Mouse (Mus musculus) embryo, embryonic 9.5 days (tissue): Measurements from ENCODE around the gene Ptges2.

ENCODE experiments used
- DNase-seq: peaks from one replicate; pipeline ENCODE4 v3.0.0-alpha.2; 2017; ENCODE audit errors: extremely low spot score

Ptges2 gene

DNA sequence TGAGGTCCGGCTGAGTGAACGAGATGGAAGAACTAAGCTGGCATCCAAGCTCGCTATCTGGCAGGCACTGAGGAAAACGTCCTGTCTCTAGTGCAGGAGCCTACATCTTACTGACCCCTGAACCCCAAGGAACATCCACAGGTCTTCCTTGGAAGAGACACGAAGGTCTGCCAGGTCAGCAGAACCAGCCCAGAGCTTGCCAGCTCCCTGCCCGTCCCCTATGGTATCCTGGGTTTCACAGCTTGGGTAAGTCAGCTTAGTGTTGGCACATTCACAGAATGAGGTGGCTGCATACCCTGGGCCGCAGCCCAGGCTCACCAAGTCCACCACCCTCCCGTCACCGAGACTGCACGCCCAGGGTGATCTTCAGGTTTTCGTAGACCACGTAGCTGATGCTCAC, 20.1 kb downstream of the Ptges2 start:
- DNase-seq: no peak

DNA sequence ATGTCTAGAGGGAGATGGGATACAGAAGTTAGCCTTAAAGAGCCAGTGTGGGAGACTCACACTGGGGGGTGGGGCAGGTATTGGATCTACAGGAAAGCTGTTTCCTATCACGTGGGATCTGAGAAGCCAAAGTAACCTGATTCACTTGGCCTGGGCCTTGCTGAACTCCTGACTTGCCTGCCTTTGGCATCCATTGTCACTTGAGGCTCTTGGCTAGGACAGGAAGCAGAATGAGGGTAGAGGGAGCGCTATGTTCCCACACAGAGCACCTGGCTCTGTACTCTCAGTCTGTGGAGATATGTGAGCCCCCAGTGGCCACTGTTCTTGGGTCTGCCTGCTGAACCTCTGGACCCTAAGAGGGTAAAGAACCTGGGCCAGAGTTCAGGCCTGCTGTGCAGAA, 20.9 kb downstream of the Ptges2 start:
- no peak for DNase-seq

DNA sequence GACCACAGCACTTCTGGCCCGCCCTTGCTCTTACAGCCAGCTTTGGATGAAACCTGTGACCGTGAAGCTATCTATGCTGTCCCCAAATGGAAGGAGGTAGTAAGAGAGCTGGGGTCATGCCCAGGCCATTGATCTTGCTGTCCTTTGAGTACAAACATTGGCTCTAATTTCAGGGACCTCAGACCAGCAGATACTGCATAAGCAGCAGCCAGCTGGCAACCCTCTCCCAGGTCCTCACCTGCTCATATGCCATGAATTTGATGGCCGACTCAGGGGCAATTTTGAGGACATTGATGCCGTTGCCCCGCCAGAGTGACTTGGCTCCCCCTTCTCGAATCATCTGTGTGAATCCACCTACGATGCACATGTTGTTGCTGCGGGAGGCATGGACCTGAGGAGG, 21.8 kb downstream of the Ptges2 start:
- no peak for DNase-seq

DNA sequence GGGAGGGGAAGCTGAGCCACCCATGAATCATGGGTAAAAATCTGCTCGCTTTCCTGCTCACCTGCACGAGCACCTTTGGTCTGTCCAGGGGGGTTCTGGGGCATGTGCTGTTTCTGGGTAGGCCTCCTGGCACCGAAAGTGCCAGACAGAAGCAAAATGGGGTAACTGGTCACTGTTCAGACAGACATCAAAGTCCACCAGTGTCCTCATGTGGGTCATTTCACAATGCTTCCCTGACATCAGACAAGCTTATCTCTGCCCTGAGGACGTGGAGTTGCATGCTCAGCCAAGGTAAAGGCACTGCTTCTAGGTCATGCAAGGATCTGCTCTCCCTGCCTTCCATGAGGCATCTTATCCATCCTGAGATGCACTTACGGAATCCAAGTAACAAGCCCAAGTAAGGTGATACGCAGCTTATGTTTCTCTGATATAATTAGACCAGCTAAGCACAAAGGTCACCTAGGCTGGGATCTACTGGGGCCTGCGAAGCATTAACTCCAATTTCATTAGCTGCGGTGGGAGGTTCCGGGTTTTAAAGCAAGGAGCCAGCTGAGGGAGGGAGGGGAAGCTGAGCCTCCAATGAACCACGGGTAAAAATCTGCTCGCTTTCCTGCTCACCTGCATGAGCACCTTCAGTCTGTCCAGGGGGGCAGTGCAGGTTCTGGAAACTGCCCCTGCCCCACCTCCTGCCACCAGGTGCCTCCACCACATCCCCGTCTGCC, 22.9 kb downstream of the Ptges2 start:
- DNase-seq: no peak

DNA sequence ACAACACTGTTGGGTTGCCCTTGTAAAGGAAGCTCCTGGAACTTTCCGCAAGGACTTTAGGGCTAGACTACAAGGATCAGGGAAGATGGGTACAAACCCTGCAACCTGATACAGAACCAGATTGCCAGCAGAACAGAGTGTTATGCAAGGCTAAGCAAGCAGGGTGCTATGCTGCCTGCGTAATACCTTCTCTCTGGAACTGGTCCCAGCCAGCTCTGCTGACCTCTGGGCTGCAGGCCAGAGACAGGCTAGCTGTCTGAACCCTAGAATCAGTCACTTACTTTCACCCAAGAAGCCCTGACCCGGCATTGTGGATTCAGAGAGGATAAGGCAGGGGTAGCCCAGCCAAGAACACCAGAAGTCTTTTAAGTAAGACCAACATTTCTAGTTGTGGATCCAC, 23.7 kb downstream of the Ptges2 start:
- no peak for DNase-seq

DNA sequence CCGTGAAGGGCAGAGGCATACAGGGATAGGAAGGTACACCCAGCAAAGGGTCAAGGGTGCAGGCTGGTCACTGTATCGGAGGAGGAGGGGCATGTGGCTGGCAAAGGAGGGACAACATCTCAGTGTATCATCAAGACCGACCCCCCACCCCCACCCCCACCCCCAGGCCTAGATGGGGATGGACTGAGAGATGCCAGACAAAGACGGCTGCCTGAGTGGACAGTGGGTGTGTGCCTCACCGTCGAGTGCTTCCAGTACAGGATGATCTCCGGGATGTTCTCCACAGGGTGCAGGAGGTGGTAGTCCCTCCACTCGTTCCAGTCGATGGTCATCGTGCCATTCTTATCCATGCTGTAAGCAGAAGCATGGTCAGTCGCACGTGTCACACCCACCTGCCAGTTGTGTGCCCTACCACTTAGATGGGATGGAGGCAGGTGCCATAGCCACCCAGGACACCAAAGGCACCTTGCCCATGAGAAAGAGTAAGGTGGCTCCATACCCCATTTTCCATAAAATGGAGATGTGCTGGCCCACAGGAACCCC, 24.4 kb downstream of the Ptges2 start:
- no peak for DNase-seq

DNA sequence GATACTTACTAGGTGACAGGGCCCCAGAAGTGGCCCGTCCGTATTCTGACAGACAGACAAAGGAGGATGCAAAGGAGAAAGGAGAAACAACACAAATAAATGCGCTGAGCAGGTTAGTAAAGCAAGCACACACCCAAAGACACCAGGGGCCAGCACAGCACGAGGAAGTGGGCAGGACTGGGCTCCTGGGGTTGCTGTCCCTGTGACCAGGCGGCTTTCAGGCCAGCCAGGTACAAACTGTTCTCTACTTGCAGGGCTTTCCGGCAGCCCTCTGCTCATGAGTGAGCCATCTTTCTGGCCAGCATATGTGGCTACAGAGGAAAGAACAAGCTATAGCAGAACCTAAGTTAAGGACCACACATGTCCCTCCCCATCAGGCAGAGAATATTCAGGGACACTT, 25.0 kb downstream of the Ptges2 start:
- DNase-seq: no peak

DNA sequence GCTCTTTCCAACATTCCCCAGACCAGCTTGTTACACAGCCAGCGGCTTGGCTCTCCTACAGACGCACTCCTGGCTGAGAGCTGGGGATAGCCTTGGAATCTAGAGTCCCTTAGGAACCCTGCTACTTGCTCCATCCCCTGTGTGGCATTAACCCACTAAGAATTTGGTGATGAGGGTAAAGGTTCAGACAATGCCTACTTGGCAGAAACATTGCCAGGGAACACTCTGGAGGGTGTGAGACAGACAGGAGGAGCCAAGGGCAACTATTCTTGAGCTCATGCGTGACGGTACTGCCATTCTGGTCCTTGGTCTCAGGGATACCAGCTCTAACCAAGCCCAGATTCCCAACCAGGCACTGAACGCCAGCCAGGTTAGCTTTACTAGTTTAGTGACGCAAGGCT, 26.2 kb downstream of the Ptges2 start:
- DNase-seq: no peak

DNA sequence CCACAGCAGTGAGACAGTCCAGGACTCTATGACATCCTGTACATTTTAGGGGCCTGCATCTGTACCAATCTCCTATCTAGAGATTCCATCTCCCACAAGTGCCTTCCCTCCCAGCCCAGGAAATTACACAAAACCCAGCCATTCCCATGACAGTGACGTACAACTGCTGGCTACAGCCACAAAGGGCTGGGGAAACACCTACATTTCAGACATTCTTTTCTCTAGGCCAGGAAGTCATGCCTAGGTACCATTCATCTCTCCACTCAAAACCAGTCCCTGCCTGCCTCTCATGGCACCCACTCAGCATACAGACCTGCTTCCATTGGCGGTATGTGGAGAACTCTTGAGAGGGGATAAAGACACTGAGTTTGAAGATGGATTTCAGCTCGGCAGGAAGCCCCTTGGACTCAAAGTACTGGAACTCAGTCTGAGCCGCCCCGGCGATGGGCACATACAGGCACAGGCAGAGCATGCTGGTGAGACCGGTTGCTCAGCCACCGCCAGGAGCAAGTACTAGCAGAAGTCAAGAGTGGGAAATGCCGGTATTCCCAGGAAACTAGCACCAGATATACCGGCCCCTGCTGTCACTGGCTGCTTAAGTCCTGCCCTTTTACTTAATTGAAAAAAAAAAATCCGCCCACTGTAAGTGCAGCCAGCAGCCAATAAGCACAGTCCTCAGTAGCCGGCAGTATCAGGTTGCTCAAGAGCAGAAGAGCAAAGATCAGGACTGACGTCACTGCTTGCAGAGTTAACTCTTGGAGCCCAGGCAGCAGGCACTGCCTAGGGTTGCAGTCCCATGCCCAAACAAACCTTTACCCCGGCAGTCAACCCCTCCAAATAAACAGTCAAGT, 28.0 kb downstream of the Ptges2 start:
- DNase-seq: peak; percentile 70

DNA sequence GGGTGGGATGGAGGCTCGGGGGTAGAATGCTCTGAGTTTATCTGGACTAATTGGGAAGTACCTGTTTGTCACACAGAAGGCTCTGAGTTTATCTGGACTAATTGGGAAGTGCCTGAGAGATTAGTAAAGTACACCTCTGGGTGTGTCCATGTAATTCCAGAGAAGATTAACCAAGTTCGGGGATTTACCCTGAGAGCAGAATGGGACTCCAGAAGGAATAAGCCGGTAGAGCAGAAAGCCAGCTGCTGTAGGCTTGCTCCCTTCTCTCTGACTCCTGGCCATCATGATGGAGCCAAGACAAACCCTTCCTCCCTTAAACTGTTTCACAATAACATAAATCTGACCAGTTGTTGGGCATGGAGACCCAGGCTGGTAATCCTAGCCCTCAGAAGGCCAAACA, 29.1 kb downstream of the Ptges2 start:
- no peak for DNase-seq

DNA sequence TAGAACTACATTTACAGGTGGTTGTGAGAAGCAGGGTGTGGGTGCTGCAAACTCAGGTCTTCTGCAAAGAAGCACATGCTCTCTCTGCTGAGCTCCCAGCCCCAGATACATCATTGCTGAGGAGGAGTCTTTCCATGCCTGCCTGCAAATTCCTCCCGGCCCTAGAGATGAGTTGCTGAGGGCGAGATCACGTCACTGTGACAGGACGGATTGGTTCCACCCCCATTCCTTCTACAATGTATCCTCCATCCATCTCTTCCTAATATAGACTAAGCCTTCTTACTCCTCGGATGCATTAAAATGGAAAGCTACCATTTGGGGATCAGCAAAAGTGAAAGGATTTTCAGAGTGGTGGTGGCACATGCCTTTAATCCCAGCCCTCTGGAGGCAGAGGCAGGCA, 29.9 kb downstream of the Ptges2 start:
- no peak for DNase-seq

DNA sequence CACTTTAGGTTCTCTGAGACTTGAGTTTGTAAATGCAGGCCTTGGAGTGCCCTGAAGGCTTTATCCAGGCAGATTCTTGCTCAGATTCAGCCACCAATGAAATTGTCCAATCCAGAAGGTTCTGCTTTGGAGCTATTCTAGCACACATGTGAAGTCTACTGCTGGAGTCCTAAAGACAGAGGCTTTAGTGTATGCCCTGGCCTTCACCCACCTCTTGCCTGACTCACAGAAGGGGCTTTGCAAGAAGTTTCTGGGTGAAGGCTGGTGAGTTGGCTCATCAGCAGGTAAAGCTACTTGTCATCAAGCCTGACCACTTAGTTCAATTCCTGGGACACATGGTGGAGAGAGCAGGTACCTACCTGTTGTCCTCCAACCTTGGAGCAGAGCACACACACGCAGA, 30.4 kb downstream of the Ptges2 start:
- no peak for DNase-seq

DNA sequence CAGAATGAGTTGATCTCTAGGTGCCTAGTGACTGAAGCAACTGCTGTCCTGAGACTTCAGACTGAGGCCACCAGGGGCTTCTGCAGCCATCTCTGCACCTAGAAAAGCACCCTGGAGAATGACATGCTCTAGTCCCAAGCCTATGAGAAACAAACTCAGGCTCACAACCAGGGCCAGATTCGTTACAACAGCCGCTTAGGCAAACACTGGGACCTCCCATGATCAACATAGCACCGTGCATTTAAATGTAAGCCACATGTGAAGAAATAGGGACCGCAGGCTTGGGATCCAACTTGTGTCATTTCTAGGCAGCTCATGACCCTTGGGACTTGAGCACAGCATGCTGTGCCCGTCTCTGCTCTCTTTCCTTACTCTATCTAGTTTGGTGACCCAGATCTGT, 32.0 kb downstream of the Ptges2 start:
- DNase-seq: no peak

DNA sequence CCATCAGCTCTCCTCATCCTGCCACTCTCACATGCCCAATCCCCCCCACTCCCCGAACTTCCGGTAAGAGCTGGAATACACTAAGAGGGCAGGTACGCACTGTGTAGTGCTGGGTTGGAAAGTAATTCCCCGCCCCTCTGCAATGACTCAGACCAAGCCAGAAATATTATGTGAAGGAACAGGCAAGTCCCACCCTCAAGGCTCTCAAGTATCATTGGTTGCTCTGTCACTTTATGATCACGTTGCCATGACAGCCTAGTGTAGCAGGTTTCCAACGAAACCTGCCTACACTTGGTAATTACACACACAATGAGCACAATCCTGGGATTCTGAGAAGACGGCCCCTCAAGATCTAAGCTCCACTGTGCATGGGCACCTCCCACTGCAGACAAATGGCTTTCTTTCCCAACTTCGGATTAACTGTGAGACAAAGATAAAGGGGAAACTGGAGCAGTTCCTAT, 32.6 kb downstream of the Ptges2 start:
- DNase-seq: no peak

DNA sequence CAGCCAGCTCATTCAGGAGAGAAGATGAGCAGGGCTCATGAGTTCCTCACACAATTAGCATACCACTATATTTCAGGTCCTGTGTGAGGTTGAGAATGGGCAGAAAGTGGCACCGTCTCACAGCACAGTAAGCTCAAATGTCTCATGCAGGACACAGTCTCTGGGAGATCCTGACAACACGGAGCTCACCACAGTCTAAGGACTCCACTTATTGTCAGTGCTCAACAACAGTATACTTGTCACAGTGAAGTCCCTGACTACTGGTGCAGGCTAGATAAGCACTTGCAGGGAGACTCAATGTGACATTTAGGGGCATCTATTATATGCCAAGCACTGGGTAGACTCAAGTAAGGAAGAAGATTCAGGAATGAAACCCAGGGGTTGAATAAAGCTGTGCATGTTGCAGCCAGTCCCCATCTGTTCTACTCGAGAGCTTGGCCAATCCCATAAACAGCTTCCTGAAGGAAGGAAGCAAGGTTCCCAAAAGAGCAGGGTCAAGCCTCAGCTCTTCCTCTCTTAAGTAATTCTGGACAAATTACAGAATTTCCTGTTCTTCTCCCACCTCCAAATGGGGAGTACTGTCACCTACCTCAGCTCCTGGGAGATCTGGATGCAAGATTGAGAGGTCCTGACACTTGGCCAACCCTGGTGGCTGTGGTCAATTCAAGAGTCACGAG, 33.7 kb downstream of the Ptges2 start:
- DNase-seq: no peak

DNA sequence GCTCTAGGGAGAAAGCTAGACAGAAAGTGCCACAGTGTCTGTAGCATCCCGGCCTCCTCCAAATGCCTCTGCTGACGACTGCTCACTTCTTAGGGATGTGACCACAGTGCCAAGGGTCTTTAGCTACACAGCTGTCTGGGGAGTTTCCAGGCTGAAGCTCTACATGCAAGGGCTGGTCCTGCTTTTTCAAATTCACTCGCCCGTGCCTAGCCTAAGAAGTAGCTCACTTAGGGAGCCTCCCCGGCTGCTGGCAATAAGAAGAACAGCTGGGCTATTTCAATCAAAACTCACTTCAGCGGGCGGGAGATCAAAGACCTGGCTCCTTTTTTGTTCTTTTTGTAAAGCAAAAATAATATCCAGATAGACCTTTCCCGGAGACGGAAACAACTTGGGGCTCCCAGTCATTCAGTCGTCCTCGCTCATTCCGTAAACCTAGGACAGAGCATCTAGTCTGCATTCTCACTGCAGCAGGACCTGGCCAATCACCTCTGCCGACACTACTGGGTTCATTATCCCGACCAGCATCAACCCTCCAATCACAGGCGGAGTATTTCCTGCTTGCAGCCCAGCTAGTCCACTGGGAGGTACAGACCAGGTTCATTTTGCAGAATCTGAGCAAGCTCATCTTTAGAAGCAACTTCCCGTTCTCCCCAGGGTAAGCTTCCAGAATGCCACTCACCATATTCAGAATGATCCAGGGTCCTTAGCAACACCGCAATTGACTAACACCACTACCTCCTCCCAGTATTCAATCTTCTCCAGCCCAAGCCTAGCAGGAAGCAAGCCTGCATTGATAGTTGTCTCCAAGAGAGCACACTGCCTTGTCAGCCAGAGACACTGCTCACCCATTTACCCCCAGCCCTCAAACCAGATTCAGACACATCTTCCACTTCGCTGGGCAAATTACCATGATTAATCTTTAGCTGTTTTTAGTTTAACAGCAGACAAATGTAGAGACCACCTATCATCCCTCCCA, 35.3 kb downstream of the Ptges2 start:
- peak; percentile 89 for DNase-seq

DNA sequence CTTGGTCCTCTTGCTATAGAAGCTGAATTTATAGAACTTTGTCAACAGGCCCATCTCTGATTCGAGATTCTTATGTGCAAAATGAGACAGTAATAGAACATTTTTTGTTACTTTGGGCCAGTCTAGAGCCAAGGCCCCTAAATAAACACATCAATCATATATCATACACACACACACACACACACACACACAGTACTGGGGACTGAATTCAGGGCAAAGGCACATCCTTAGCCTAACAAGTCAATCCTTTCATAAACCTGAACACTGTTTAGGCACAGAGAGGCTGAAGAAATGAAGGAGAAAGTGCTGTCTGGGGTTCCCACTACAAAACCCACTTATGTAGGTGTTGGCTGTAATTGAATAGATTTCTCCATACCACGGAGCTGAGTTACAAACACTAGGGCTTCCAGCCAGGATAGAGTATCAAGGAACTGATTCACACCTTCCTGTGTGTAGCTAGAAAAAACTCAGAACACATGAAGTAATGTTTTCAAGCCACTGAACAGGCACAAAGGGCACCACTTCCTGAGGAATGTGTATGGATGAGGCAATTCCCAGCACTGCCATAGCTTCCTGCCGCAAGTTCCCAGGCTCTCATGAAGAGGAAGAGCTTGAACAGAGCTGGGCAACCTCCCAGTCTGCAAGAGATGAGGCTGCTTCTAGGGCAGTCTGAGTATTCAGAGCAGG, 41.1 kb downstream of the Ptges2 start:
- DNase-seq: no peak

DNA sequence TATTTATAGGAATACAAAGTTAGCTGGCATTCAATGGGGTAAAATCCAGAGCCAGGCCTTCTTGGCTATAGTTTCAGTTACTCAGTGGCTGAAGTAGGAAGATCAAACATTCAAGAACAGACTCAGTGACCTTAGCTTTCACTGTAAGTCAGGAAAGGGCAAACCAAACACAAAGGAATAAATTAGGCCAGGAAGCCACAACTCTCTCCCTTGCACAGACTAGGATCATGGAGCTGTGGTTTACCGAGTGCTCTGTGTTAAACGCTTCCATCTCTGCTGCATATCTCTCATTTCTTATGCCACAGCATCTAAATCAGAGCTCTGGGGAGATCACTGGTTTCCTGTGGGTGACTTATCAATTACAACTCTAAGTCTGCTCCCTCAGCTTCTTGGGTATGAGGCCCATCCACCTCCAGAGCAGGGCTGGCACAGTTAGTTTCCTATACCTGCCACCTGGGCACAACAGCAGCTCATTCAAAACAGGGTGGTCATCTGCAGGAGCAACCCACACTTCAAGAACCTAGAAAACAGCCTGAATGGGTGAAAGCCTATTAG, 42.0 kb downstream of the Ptges2 start:
- no peak for DNase-seq

DNA sequence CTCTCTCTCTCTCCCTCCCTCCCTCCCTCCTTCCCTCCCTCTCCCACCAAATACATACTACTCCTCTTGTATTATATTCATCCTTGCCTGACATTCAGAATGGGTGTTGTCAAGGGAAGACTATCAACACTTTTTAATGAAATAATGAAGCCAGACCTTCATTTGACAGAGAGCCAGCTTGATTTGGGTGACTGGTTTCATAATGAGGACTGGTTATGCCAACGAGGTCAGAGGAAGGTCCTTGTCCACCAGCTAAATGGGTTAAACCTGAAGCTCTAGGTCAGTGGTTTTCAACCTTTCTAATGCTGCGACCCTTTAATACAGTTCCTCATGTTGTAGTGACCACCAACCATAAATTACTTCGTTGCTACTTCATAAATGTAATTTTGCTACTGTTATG, 43.0 kb downstream of the Ptges2 start:
- no peak for DNase-seq

DNA sequence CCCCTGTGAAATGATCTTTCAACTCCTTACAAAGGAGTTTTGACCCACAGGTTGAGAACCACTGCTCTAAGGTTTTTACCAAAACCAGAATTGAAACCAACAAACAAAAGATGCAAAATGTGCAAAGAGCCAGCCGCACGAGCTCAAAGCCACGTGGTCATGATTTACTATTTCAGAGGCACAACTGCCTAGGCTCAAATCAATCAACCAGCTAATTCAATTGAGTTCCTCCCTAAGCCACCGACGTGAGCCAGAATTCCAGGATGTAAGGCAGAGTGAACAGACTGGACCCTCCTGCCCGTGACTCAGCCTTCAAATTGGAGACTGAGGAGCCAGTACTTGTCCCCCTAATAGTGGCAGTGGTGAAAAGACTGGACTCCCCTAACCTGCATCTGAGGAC, 43.5 kb downstream of the Ptges2 start:
- no peak for DNase-seq
